Mouse (Mus musculus): ENCODE results near the gene Scn3a. TPM values are rescaled to one million over a fixed set of nuclear protein-coding genes. Genes with fewer than 3 reads are reported as not detected.
"Not testable (repeated sequence)": the region's sequence is repeated elsewhere in the genome, so short reads cannot be mapped to it uniquely, and the experiment has no call there.

Gene Scn3a
- polyA plus RNA-seq, 1 experiment from 2014 or later = 0.49 TPM

- no peaks in the 10 kb centered on the region for H3K27me3 ChIP-seq
- no peaks in the 10 kb centered on the region for H3K36me3 ChIP-seq
- no peaks in the 10 kb centered on the region for H3K9me3 ChIP-seq (replicated peaks)
- no peak overlapping the region for H3K27ac ChIP-seq
- H3K4me2 ChIP-seq = no peak overlapping the region
- no peak for ATAC-seq (replicated peaks; ENCODE audit: insufficient number of reproducible peaks, insufficient read depth, low FRiP score, low read depth)
- no peak overlapping the region for H3K4me3 ChIP-seq
- 78% methylated on average over 4 of the region's 4 CpGs for WGBS
- H3K4me1 ChIP-seq (replicated peaks) = no peaks in the 10 kb centered on the region
- no peak overlapping the region for H3K9ac ChIP-seq
These were observed 86.3 kb downstream of the Scn3a start for GRCm38 (mm10) chr2:65481007-65481672.

- no peaks in the 10 kb centered on the region for H3K36me3 ChIP-seq
- 62% methylated on average over 11 of the region's 11 CpGs for WGBS
- H3K9me3 ChIP-seq (replicated peaks) = no peaks in the 10 kb centered on the region
- no peaks in the 10 kb centered on the region for H3K4me1 ChIP-seq (replicated peaks)
- H3K4me2 ChIP-seq = peak overlapping the region; percentile 47
- no peaks in the 10 kb centered on the region for H3K27me3 ChIP-seq
- H3K4me3 ChIP-seq = peak overlapping the region; percentile 29
- H3K9ac ChIP-seq = no peak overlapping the region
- no peak for ATAC-seq (replicated peaks; ENCODE audit: insufficient number of reproducible peaks, insufficient read depth, low FRiP score, low read depth)
- no peak overlapping the region for H3K27ac ChIP-seq
These were observed 96.0 kb downstream of the Scn3a start for GRCm38 (mm10) chr2:65471311-65471882.

- H3K27me3 ChIP-seq = no peaks in the 10 kb centered on the region
- H3K9ac ChIP-seq = no peak overlapping the region
- no peak overlapping the region for H3K4me2 ChIP-seq
- no peaks in the 10 kb centered on the region for H3K4me1 ChIP-seq (replicated peaks)
- H3K36me3 ChIP-seq = no peaks in the 10 kb centered on the region
- WGBS = 89% methylated on average over 5 of the region's 5 CpGs
- no peak for ATAC-seq (replicated peaks; ENCODE audit: insufficient number of reproducible peaks, insufficient read depth, low FRiP score, low read depth)
- no peak overlapping the region for H3K4me3 ChIP-seq
- H3K9me3 ChIP-seq (replicated peaks) = no peaks in the 10 kb centered on the region
- H3K27ac ChIP-seq = no peak overlapping the region
These were observed 101.7 kb downstream of the Scn3a start for GRCm38 (mm10) chr2:65465694-65466093.

- no peak overlapping the region for H3K4me3 ChIP-seq
- H3K27me3 ChIP-seq = no peaks in the 10 kb centered on the region
- H3K9me3 ChIP-seq (replicated peaks) = no peaks in the 10 kb centered on the region
- WGBS = 81% methylated on average over 6 of the region's 6 CpGs
- no peak overlapping the region for H3K9ac ChIP-seq
- ATAC-seq (replicated peaks; ENCODE audit: insufficient number of reproducible peaks, insufficient read depth, low FRiP score, low read depth) = no peak
- H3K36me3 ChIP-seq = no peaks in the 10 kb centered on the region
- H3K4me2 ChIP-seq = no peak overlapping the region
- no peaks in the 10 kb centered on the region for H3K4me1 ChIP-seq (replicated peaks)
- H3K27ac ChIP-seq = no peak overlapping the region
These were observed 113.7 kb downstream of the Scn3a start for GRCm38 (mm10) chr2:65453763-65454162.

- WGBS = 84% methylated on average over 14 of the region's 14 CpGs
- not testable (repeated sequence) for H3K4me2 ChIP-seq; H3K27me3 ChIP-seq; H3K4me3 ChIP-seq; H3K4me1 ChIP-seq (replicated peaks); ATAC-seq (replicated peaks; ENCODE audit: insufficient number of reproducible peaks, insufficient read depth, low FRiP score, low read depth); H3K27ac ChIP-seq; H3K36me3 ChIP-seq; H3K9me3 ChIP-seq (replicated peaks); H3K9ac ChIP-seq
These were observed 115.9 kb downstream of the Scn3a start for GRCm38 (mm10) chr2:65451401-65452078.

GRCm38 (mm10) chr2:65450449-65451360, 116.7 kb downstream of the Scn3a start:
- no peaks in the 10 kb centered on the region for H3K27me3 ChIP-seq
- ATAC-seq (replicated peaks; ENCODE audit: insufficient number of reproducible peaks, insufficient read depth, low FRiP score, low read depth) = no peak
- no peak overlapping the region for H3K4me3 ChIP-seq
- no peak overlapping the region for H3K27ac ChIP-seq
- no peak overlapping the region for H3K4me2 ChIP-seq
- WGBS = 48% methylated on average over 2 of the region's 2 CpGs
- no peaks in the 10 kb centered on the region for H3K9me3 ChIP-seq (replicated peaks)
- H3K4me1 ChIP-seq (replicated peaks) = no peaks in the 10 kb centered on the region
- H3K36me3 ChIP-seq = no peaks in the 10 kb centered on the region
- no peak overlapping the region for H3K9ac ChIP-seq

- Histone ChIP-seq H3K9me3 (replicated peaks) (no peaks in the 10 kb centered on the region), H3K4me1 (replicated peaks) (no peaks in the 10 kb centered on the region), H3K4me2 (no peak overlapping the region), H3K4me3 (no peak overlapping the region), H3K27me3 (no peaks in the 10 kb centered on the region), H3K9ac (no peak overlapping the region), H3K27ac (no peak overlapping the region), H3K36me3 (no peaks in the 10 kb centered on the region)
- no peak for ATAC-seq (replicated peaks; ENCODE audit: insufficient number of reproducible peaks, insufficient read depth, low FRiP score, low read depth)
- WGBS = 90% methylated on average over 5 of the region's 5 CpGs
These were observed 118.2 kb downstream of the Scn3a start for GRCm38 (mm10) chr2:65449126-65449828.

- H3K27me3 ChIP-seq = no peaks in the 10 kb centered on the region
- WGBS = 79% methylated on average over 4 of the region's 4 CpGs
- no peak for ATAC-seq (replicated peaks; ENCODE audit: insufficient number of reproducible peaks, insufficient read depth, low FRiP score, low read depth)
- H3K9me3 ChIP-seq (replicated peaks) = no peaks in the 10 kb centered on the region
- no peak overlapping the region for H3K4me2 ChIP-seq
- no peak overlapping the region for H3K9ac ChIP-seq
- H3K4me3 ChIP-seq = no peak overlapping the region
- peaks cover 11% of the 10 kb centered on the region for H3K4me1 ChIP-seq (replicated peaks)
- H3K27ac ChIP-seq = no peak overlapping the region
- H3K36me3 ChIP-seq = no peaks in the 10 kb centered on the region
These were observed 124.3 kb downstream of the Scn3a start for GRCm38 (mm10) chr2:65443082-65443481.

- WGBS = 14% methylated on average over 5 of the region's 5 CpGs
- no peak; the same call in 1 of the 2 replicates for ATAC-seq (replicated peaks; ENCODE audit: insufficient number of reproducible peaks, insufficient read depth, low FRiP score, low read depth)
- H3K36me3 ChIP-seq = no peaks in the 10 kb centered on the region
- H3K9me3 ChIP-seq (replicated peaks) = no peaks in the 10 kb centered on the region
- peak overlapping the region; percentile 30; the same call in 1 of the 2 replicates for H3K4me2 ChIP-seq
- H3K4me1 ChIP-seq (replicated peaks) = peaks cover 11% of the 10 kb centered on the region
- no peak overlapping the region for H3K4me3 ChIP-seq
- no peak overlapping the region for H3K9ac ChIP-seq
- H3K27ac ChIP-seq = peak overlapping the region; percentile 40; the same call in 1 of the 2 replicates
- no peaks in the 10 kb centered on the region for H3K27me3 ChIP-seq
These were observed 125.9 kb downstream of the Scn3a start for GRCm38 (mm10) chr2:65441566-65441965.

- H3K4me1 ChIP-seq (replicated peaks) = peaks cover 11% of the 10 kb centered on the region
- H3K36me3 ChIP-seq = no peaks in the 10 kb centered on the region
- no peak for ATAC-seq (replicated peaks; ENCODE audit: insufficient number of reproducible peaks, insufficient read depth, low FRiP score, low read depth)
- H3K9ac ChIP-seq = no peak overlapping the region
- 0 out of 2 replicates have a peak overlapping the region, but pooled peaks have one; percentile 31 for H3K27ac ChIP-seq
- H3K9me3 ChIP-seq (replicated peaks) = no peaks in the 10 kb centered on the region
- H3K4me2 ChIP-seq = no peak overlapping the region
- H3K4me3 ChIP-seq = no peak overlapping the region
- H3K27me3 ChIP-seq = no peaks in the 10 kb centered on the region
- 69% methylated on average over 6 of the region's 6 CpGs for WGBS
These were observed 126.3 kb downstream of the Scn3a start for GRCm38 (mm10) chr2:65441110-65441509.

Measured in heart, embryonic 15.5 days (tissue).